Mouse (Mus musculus): Measurements from ENCODE around the gene Fos.

The Fos gene

GRCm38 (mm10) chr12:85473481-85474297 is at the start of gene Fos:
Gene Fos, plus strand, starts transcription at chr12:85473890.
- DNase-seq (ENCODE audit: low spot score) = peak; percentile 88

DNA sequence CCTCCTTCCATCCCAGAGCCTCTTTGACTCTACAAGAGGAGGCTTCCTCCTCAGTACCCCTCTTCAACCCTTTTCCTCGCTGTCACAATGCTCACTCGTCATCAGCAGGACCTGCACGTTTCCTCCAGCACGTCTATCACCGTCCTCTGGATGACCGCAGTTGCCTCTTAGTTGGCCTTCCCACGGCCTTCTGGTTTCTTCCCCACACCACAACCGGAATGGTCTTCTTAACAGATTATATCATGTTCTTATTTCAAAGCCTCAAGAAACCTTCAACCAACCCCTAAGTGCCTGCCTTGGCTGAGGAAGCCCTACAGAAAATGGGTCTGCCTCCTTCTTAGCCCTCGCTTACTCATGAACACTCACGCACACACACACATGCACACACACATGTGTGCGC is 48.0 kb upstream of the Fos start:
- DNase-seq (ENCODE audit: low spot score) = no peak

GRCm38 (mm10) chr12:85426126-85426525 is 47.6 kb upstream of the Fos start:
- no peak for DNase-seq (ENCODE audit: low spot score)

GRCm38 (mm10) chr12:85427802-85428201 is 45.9 kb upstream of the Fos start:
- no peak for DNase-seq (ENCODE audit: low spot score)

GRCm38 (mm10) chr12:85429999-85430398 is 43.7 kb upstream of the Fos start:
- DNase-seq (ENCODE audit: low spot score) = no peak

DNA sequence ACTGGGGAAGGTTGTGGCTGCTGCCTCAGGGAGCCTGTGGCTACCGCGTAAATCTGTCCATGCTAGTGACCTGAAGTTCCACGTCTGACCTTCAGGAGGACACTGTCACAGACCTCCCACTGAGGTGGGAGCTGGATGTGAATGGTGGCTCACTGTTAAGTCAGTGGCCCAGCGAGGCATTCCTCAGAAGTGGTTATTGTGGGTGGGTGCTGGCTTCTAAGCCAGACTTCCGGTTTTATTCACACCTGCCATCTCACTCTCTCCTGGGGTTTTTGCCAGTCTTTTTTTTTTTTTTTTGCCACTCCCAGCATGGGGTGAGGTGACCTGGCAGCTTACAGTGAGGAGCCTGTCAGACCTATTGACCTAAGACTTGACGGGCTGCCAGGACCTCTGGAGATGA is 43.3 kb upstream of the Fos start:
- DNase-seq (ENCODE audit: low spot score) = no peak

GRCm38 (mm10) chr12:85433850-85434249 is 39.8 kb upstream of the Fos start:
- DNase-seq (ENCODE audit: low spot score) = no peak

- DNase-seq (ENCODE audit: low spot score) = no peak
Observed at GRCm38 (mm10) chr12:85434526-85434925, 39.2 kb upstream of the Fos start.

GRCm38 (mm10) chr12:85436021-85436621 is 37.6 kb upstream of the Fos start:
- DNase-seq (ENCODE audit: low spot score) = no peak

- DNase-seq (ENCODE audit: low spot score) = no peak
Observed at GRCm38 (mm10) chr12:85437172-85437876, 36.4 kb upstream of the Fos start.

DNA sequence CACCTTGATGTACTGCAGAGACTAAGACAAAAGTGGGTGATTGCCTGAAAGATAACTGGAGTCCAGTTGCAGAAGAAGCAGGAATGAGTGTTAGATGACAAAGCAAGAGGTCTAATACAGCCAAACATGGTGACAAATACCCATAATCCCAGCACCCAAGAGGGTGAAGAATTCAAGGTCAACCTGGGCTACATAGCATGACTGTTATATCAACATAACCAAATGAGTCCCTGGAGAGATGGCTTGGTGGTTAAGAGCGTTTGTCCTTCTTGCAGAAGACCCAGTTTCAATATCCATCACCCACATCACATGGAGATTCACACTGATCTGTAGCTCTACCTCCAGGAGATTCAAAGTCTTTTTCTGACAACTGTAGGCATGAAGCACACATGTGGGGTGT is 30.2 kb upstream of the Fos start:
- no peak for DNase-seq (ENCODE audit: low spot score)

- DNase-seq (ENCODE audit: low spot score) = no peak
Observed at GRCm38 (mm10) chr12:85444646-85445045, 29.0 kb upstream of the Fos start.

GRCm38 (mm10) chr12:85447009-85447408 is 26.7 kb upstream of the Fos start:
- no peak for DNase-seq (ENCODE audit: low spot score)

DNA sequence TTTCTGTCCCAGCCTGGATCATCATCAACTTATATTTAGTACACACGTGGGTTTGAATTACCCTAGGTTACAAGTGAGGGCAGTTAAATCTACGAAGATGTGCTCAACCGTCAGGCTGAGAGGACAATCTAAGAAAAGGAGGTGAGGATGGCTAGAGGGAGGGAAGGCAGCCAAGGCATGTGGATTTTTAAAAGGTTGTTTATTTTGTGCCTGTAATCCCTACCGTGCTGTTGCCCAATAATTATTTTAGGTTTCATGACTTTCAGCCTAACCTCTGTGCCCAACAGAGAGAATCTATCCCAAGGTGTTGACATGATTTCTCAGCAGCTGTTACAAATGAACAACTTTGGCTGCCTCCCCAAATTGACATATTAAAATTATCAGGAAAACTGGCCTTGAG is 26.2 kb upstream of the Fos start:
- no peak for DNase-seq (ENCODE audit: low spot score)

- no peak for DNase-seq (ENCODE audit: low spot score)
Observed at GRCm38 (mm10) chr12:85449478-85449877, 24.2 kb upstream of the Fos start.

DNA sequence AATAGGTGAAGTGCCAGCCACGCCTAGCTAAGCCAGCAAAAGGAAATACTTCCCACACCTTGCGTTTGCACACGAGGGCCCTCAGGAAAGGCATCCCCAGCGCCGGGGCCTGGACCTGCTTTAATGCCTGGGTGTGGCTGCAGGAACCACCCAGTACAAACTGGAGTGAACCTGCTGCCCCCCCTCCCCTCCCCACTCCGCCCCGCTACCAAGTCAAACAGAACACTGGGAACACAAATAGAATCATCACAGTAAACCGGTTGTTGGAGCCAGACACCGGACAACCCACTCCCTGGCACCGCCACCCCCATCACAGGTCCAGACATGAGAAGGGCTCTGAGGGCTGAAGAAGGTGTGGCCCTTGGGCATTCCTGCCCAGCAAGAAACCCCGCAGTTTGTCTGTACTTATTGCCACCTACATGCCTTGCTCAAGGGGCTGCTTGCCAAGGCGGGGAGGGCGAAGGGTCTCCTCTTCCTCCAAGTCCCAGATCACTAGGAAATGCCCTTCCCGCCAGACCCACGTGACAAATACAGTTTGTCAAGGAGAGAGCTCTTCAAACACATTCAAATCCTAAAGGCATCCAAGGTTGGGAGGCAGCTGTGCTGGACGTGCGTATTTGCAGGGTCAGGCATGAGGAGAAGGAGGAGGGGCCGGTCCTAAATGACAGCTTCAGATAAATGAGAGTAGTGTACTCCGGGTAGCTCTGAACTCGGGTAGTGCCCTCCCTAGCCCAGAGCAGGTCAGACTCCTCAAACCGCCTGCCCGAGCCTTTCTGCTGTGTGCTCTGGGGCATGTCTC is 21.8 kb upstream of the Fos start:
- peak; percentile 59 for DNase-seq (ENCODE audit: low spot score)

DNA sequence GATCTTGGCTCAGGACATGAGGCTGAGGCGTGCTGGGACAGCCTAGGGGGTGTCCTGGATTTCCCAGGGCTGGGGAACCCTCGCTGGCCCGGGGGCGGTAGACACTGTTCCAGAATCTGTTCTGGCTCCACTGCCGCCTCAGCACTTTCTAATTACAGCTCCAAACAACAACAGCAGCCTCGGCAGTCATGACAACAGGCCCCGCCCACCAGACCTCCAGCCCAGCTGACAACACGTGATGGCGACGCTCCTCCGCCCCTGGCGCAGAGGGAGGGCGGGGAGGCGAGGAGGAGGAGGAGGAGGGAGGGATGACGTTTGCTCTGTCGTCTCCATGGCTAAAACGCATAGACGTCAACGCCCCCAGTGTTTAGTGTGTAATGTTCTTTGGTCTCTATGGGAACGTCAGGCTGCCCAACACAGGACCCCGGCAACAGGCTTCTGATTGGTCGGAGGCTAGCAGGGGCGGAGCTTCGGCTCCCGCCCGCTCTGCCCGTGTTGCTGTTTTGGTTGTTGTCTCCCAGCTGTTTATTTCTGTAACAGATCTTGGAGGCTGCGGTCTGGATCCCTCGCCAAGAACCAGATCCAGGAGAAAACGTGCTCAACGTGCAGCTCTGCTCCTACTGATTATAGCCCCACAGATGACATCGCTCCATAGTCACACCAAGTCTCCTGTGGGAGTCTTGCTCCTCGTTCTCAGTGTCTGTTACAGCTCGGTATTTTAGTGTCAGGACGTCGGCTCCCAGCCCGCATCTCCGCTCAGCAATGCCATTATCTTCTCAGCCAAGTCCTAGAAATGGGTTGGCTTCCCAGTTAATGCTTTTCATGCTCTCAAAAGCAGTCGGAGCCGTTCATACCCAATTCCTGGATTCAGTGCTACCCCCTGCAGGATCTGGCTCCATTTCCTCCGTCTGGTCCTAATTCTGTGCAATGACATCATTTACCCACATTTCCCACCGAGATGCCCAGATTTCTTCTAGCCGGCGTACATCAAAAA is 18.3 kb upstream of the Fos start:
- DNase-seq (ENCODE audit: low spot score) = peak; percentile 95

DNA sequence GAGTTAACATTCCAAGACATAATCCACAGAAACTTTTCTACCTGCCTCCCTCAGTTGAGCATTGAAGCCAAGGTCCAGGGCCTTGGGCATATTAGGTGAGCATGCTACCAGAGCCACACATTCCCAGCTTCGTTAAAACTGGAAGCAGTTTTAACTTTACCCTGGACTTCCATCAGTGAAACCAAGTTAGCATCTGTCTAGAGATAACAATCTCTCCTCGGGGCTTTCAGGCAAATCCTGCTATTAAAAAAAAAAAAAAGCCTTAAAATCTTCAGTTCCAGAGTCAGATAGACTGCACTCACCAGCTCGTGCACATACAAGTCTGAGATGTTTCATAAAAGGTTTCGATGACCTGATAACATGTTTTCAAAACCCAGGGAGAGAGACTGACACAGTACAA is 17.4 kb upstream of the Fos start:
- peak; percentile 4 for DNase-seq (ENCODE audit: low spot score)

DNA sequence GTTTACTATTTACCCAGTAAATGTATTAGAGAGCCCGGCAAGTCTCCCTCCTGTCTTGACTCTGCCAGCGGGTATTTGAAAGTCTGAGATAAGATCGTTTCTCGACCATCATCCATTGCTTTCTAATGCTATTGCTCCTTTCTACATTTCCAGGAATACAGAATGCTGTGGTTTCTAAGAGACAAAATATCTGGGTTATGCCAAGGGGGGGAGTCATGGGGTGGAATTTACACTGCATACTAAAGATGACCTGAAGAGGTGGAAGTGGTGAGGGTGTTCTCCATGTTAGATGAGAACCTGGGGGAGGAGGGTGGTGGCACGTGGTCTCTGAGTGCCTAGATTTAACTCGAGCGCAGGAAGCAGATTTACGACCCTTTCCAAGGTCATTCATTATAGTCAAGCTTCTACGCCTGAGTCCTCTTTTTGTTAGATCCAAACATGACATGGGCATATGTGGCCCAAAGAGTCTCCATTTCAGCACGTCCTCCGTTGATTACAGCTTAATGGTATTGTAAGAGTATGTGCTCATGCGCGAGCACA is 16.7 kb upstream of the Fos start:
- peak; percentile 10 for DNase-seq (ENCODE audit: low spot score)

GRCm38 (mm10) chr12:85459820-85460219 is 13.9 kb upstream of the Fos start:
- DNase-seq (ENCODE audit: low spot score) = no peak

All from urinary bladder, postnatal 25 days (tissue).